Mouse (Mus musculus): Measurements from ENCODE around the gene Diras2. TPM values are rescaled to one million over a fixed set of nuclear protein-coding genes. Genes with fewer than 3 reads are reported as not detected.

Diras2 gene
- polyA plus RNA-seq, 1 experiment: 2.0 TPM

- H3K27ac ChIP-seq (ENCODE audit: insufficient read depth, low read length): peak overlapping the region; percentile 69
- 28% methylated on average over 9 of the region's 9 CpGs for WGBS
- peaks cover 34% of the 10 kb centered on the region; the same call in 1 of the 2 replicates for H3K4me1 ChIP-seq (ENCODE audit: control insufficient read depth, insufficient read depth, insufficient read length)
- no peak overlapping the region for H3K4me3 ChIP-seq (ENCODE audit: extremely low read depth, insufficient read depth, insufficient read length)
- no peaks in the 10 kb centered on the region for H3K36me3 ChIP-seq (ENCODE audit: control insufficient read depth, insufficient read depth, low read length)
- H3K27me3 ChIP-seq (ENCODE audit: control insufficient read depth, insufficient read depth, low read length): no peaks in the 10 kb centered on the region
- no peak for TF ChIP-seq POLR2A (IDR thresholded peaks at IDR 0.05; ENCODE audit: low read depth, low read length)
- no peak for TF ChIP-seq CTCF (IDR thresholded peaks at IDR 0.05; ENCODE audit: extremely low read depth, insufficient read depth, insufficient read length, insufficient replicate concordance)
- peak in 1 of 2 experiments; percentile 54 for DNase-seq (ENCODE audit: low read depth in 1 of 2, low spot score in 2 of 2)
Measured at GRCm38 (mm10) chr13:52566188-52566760, 35.2 kb upstream of the Diras2 start.

GRCm38 (mm10) chr13:52565103-52565739 is 34.1 kb upstream of the Diras2 start:
- peak; percentile 16; the same call in 1 of the 2 replicates for TF ChIP-seq CTCF (IDR thresholded peaks at IDR 0.05; ENCODE audit: extremely low read depth, insufficient read depth, insufficient read length, insufficient replicate concordance)
- TF ChIP-seq POLR2A (IDR thresholded peaks at IDR 0.05; ENCODE audit: low read depth, low read length): no peak
- H3K27ac ChIP-seq (ENCODE audit: insufficient read depth, low read length): no peak overlapping the region
- no peak overlapping the region for H3K4me3 ChIP-seq (ENCODE audit: extremely low read depth, insufficient read depth, insufficient read length)
- peaks cover 34% of the 10 kb centered on the region; the same call in 1 of the 2 replicates for H3K4me1 ChIP-seq (ENCODE audit: control insufficient read depth, insufficient read depth, insufficient read length)
- 63% methylated on average over 18 of the region's 18 CpGs for WGBS
- no peaks in the 10 kb centered on the region for H3K36me3 ChIP-seq (ENCODE audit: control insufficient read depth, insufficient read depth, low read length)
- H3K27me3 ChIP-seq (ENCODE audit: control insufficient read depth, insufficient read depth, low read length): no peaks in the 10 kb centered on the region
- no peak for DNase-seq (ENCODE audit: low read depth in 1 of 2, low spot score in 2 of 2)

GRCm38 (mm10) chr13:52562166-52562571 is 31.1 kb upstream of the Diras2 start:
- H3K4me1 ChIP-seq (ENCODE audit: control insufficient read depth, insufficient read depth, insufficient read length): peaks cover 27% of the 10 kb centered on the region; the same call in 1 of the 2 replicates
- no peak overlapping the region for H3K27ac ChIP-seq (ENCODE audit: insufficient read depth, low read length)
- H3K4me3 ChIP-seq (ENCODE audit: extremely low read depth, insufficient read depth, insufficient read length): no peak overlapping the region
- no peak for DNase-seq (ENCODE audit: low read depth in 1 of 2, low spot score in 2 of 2)
- TF ChIP-seq POLR2A (IDR thresholded peaks at IDR 0.05; ENCODE audit: low read depth, low read length) (no peak), CTCF (IDR thresholded peaks at IDR 0.05; ENCODE audit: extremely low read depth, insufficient read depth, insufficient read length, insufficient replicate concordance) (no peak)
- no peaks in the 10 kb centered on the region for H3K36me3 ChIP-seq (ENCODE audit: control insufficient read depth, insufficient read depth, low read length)
- 45% methylated on average over 4 of the region's 4 CpGs for WGBS
- H3K27me3 ChIP-seq (ENCODE audit: control insufficient read depth, insufficient read depth, low read length): no peaks in the 10 kb centered on the region

- no peak overlapping the region for H3K4me3 ChIP-seq (ENCODE audit: extremely low read depth, insufficient read depth, insufficient read length)
- H3K27me3 ChIP-seq (ENCODE audit: control insufficient read depth, insufficient read depth, low read length): no peaks in the 10 kb centered on the region
- H3K36me3 ChIP-seq (ENCODE audit: control insufficient read depth, insufficient read depth, low read length): no peaks in the 10 kb centered on the region
- peaks cover 21% of the 10 kb centered on the region; the same call in 1 of the 2 replicates for H3K4me1 ChIP-seq (ENCODE audit: control insufficient read depth, insufficient read depth, insufficient read length)
- 98% methylated on average over 8 of the region's 8 CpGs for WGBS
- no peak overlapping the region for H3K27ac ChIP-seq (ENCODE audit: insufficient read depth, low read length)
- DNase-seq (ENCODE audit: low read depth in 1 of 2, low spot score in 2 of 2): no peak
- no peak for TF ChIP-seq CTCF (IDR thresholded peaks at IDR 0.05; ENCODE audit: extremely low read depth, insufficient read depth, insufficient read length, insufficient replicate concordance)
- TF ChIP-seq POLR2A (IDR thresholded peaks at IDR 0.05; ENCODE audit: low read depth, low read length): no peak
Measured at GRCm38 (mm10) chr13:52561367-52562165, 30.5 kb upstream of the Diras2 start.

GRCm38 (mm10) chr13:52557421-52557820 is 26.3 kb upstream of the Diras2 start:
- TF ChIP-seq POLR2A (IDR thresholded peaks at IDR 0.05; ENCODE audit: low read depth, low read length): no peak
- TF ChIP-seq CTCF (IDR thresholded peaks at IDR 0.05; ENCODE audit: extremely low read depth, insufficient read depth, insufficient read length, insufficient replicate concordance): no peak
- WGBS: 82% methylated on average over 7 of the region's 7 CpGs
- no peak overlapping the region for H3K27ac ChIP-seq (ENCODE audit: insufficient read depth, low read length)

GRCm38 (mm10) chr13:52554722-52555121 is 23.6 kb upstream of the Diras2 start:
- 89% methylated on average over 9 of the region's 9 CpGs for WGBS
- Histone ChIP-seq H3K27ac (ENCODE audit: insufficient read depth, low read length) (no peak overlapping the region), H3K36me3 (ENCODE audit: control insufficient read depth, insufficient read depth, low read length) (no peaks in the 10 kb centered on the region), H3K27me3 (ENCODE audit: control insufficient read depth, insufficient read depth, low read length) (no peaks in the 10 kb centered on the region), H3K4me3 (ENCODE audit: extremely low read depth, insufficient read depth, insufficient read length) (no peak overlapping the region), H3K4me1 (ENCODE audit: control insufficient read depth, insufficient read depth, insufficient read length) (peaks cover 9% of the 10 kb centered on the region; the same call in 1 of the 2 replicates)
- TF ChIP-seq CTCF (IDR thresholded peaks at IDR 0.05; ENCODE audit: extremely low read depth, insufficient read depth, insufficient read length, insufficient replicate concordance) (no peak), POLR2A (IDR thresholded peaks at IDR 0.05; ENCODE audit: low read depth, low read length) (no peak)
- no peak for DNase-seq (ENCODE audit: low read depth in 1 of 2, low spot score in 2 of 2)

More at GRCm38 (mm10) chr13:52557421-52557820, 26.3 kb upstream of the Diras2 start:
- no peak overlapping the region for H3K4me3 ChIP-seq (ENCODE audit: extremely low read depth, insufficient read depth, insufficient read length)
- H3K36me3 ChIP-seq (ENCODE audit: control insufficient read depth, insufficient read depth, low read length): no peaks in the 10 kb centered on the region
- no peaks in the 10 kb centered on the region for H3K4me1 ChIP-seq (ENCODE audit: control insufficient read depth, insufficient read depth, insufficient read length)
- no peaks in the 10 kb centered on the region for H3K27me3 ChIP-seq (ENCODE audit: control insufficient read depth, insufficient read depth, low read length)
- no peak for DNase-seq (ENCODE audit: low read depth in 1 of 2, low spot score in 2 of 2)
